13 mouse cellular contexts compared by ENCODE assay signal in the genomic region with DNA sequence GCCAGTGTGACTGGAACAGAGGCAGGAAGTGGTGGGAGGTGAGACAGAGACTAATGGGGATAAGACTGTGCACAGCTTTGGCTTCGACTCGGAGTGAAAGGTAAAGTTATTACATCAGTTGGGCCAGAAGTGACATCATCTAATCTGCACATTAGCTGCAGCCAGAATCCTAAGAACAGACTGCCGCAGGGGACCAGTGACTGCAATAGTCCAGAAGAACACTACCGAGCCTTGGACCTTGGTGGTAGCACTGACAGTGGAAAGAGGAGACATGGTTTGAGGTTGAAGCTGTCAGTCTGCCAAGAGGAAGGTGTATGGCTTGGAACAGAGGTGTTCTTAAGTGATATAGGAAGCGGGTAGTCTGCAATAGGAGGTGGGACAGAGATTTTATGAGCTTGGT.
DNase-seq lines count a peak whose midpoint lies in the region; ATAC-seq and TF ChIP-seq lines count a peak whose summit lies in the region.
"Had no signal": no experiment of that assay in that cellular context is flagged by ENCODE, and none has a peak within 500 bp of the region (broad histone marks: within the 10 kb centered on the region; RNA-seq: fewer than 3 reads in every experiment).

No protein-coding gene starts in this region.

- intact Hi-C loops in heart, postnatal 14 days (cut with DNase I), result no loop called here

- H3K27me3 ChIP-seq in limb, embryonic 13.5 days, result no peaks in the 10 kb centered on the region
- H3K27me3 ChIP-seq in limb, embryonic 10.5 days (ENCODE audit: low read depth, poor library complexity, severe bottlenecking), result peaks cover 82% of the 10 kb centered on the region
- H3K27me3 ChIP-seq in CH12.LX (replicated peaks), result no peaks in the 10 kb centered on the region
- no peaks in the 10 kb centered on the region for H3K27me3 ChIP-seq in heart, postnatal 0 days (ENCODE audit: control insufficient read depth, insufficient read depth, low read length)
- H3K27me3 ChIP-seq: liver, embryonic 12.5 days had no signal

- H3K9me3 ChIP-seq in limb, embryonic 13.5 days, result no peaks in the 10 kb centered on the region
- H3K9me3 ChIP-seq in limb, embryonic 10.5 days (replicated peaks), result no peaks in the 10 kb centered on the region
- no peaks in the 10 kb centered on the region for H3K9me3 ChIP-seq in CH12.LX (replicated peaks; ENCODE audit: low read length)
- H3K9me3 ChIP-seq in heart, postnatal 0 days (replicated peaks; ENCODE audit: control insufficient read depth, low read length), result no peaks in the 10 kb centered on the region
- H3K9me3 ChIP-seq: liver, embryonic 12.5 days had no signal

- dilution Hi-C loops in CH12.LX (cut with MboI; ENCODE audit: extremely low pct_ligation_motif_present, extremely low pct_unique_long_range_greater_than_20kb, low sequenced_read_pairs), result no loop called here

- TF ChIP-seq CTCF in CH12.LX (conservative IDR thresholded peaks at IDR 0.05 in 1 of 2, IDR thresholded peaks at IDR 0.05 in 1 of 2; ENCODE audit: low read depth in 2 of 2, low read length in 2 of 2), result no peak
- no peak for TF ChIP-seq CTCF in heart, postnatal 0 days (IDR thresholded peaks at IDR 0.05; ENCODE audit: low read depth)

- peak; percentile 91 for DNase-seq in heart, adult 11 months
- DNase-seq in heart, postnatal 14 days, result no peak
- no peak for DNase-seq in limb, embryonic 10.5 days (ENCODE audit: low spot score)
- DNase-seq in CH12.LX (ENCODE audit: extremely low read depth), result peak; percentile 17
- DNase-seq in heart, postnatal 0 days (ENCODE audit: low spot score), result no peak
- no peak for DNase-seq in spleen, postnatal 4 days (ENCODE audit: low spot score in 2 of 2)
- DNase-seq in layer of hippocampus, postnatal 10 days (ENCODE audit: low spot score in 2 of 2), result no peak
- DNase-seq: forebrain, postnatal 0 days; gastrocnemius, postnatal 14 days; retina, postnatal 1 day had no signal

- no peak for TF ChIP-seq RAD21 in CH12.LX (IDR thresholded peaks at IDR 0.05; ENCODE audit: low read depth, low read length)

- H3K27ac ChIP-seq in limb, embryonic 13.5 days, result 0 out of 2 replicates have a peak overlapping the region, but pooled peaks have one; percentile 39
- H3K27ac ChIP-seq in limb, embryonic 10.5 days, result no peak overlapping the region
- H3K27ac ChIP-seq in CH12.LX (ENCODE audit: insufficient read depth, low read depth), result peak overlapping the region; percentile 31; the same call in 1 of the 2 replicates
- peak overlapping the region; percentile 62; the same call in 1 of the 2 replicates for H3K27ac ChIP-seq in heart, postnatal 0 days (ENCODE audit: low read depth)
- H3K27ac ChIP-seq: left cerebral cortex, adult 2 months; liver, embryonic 12.5 days had no signal

- WGBS in limb, embryonic 13.5 days, result 59% methylated on average over 5 of the region's 5 CpGs
- WGBS in limb, embryonic 10.5 days, result 83% methylated on average over 5 of the region's 5 CpGs
- 65% methylated on average over 5 of the region's 5 CpGs for WGBS in heart, postnatal 0 days

- no peak overlapping the region for H3K4me3 ChIP-seq in limb, embryonic 13.5 days
- no peak overlapping the region for H3K4me3 ChIP-seq in limb, embryonic 10.5 days
- H3K4me3 ChIP-seq in CH12.LX (replicated peaks in 1 of 3; ENCODE audit: low read depth in 2 of 3, low read length in 2 of 3, poor library complexity in 1 of 3), result no peak overlapping the region
- H3K4me3 ChIP-seq in heart, postnatal 0 days (ENCODE audit: low read depth, low read length), result no peak overlapping the region
- H3K4me3 ChIP-seq: left cerebral cortex, adult 2 months; liver, embryonic 12.5 days had no signal

- no peaks in the 10 kb centered on the region for H3K36me3 ChIP-seq in limb, embryonic 13.5 days
- H3K36me3 ChIP-seq in limb, embryonic 10.5 days, result no peaks in the 10 kb centered on the region
- peaks cover 34 to 75% of the 10 kb centered on the region in 2 experiments for H3K36me3 ChIP-seq in CH12.LX (replicated peaks in 1 of 2; ENCODE audit: control insufficient read depth in 1 of 2, insufficient read depth in 1 of 2, low read length in 1 of 2)
- H3K36me3 ChIP-seq in heart, postnatal 0 days (replicated peaks; ENCODE audit: control insufficient read depth, insufficient read depth, low read length), result peaks cover 4% of the 10 kb centered on the region; the same call in 1 of the 2 replicates
- H3K36me3 ChIP-seq: liver, embryonic 12.5 days had no signal

- peak; percentile 73 for ATAC-seq in limb, embryonic 13.5 days (ENCODE audit: low FRiP score, low read depth)
- peak; percentile 27; the same call in 1 of the 2 replicates for ATAC-seq in heart, postnatal 0 days (ENCODE audit: insufficient read depth, low read depth)
- ATAC-seq: forebrain, postnatal 0 days; liver, embryonic 12.5 days had no signal

- in situ Hi-C loops in CH12.LX (cut with MboI; ENCODE audit: low pct_ligation_motif_present, low pct_unique_long_range_greater_than_20kb, low sequenced_read_pairs), result no loop called here

- TF ChIP-seq EP300 in CH12.LX (IDR thresholded peaks at IDR 0.05; ENCODE audit: low read length), result no peak
- no peak for TF ChIP-seq EP300 in heart, postnatal 0 days (IDR thresholded peaks at IDR 0.05; ENCODE audit: low read depth)

- H3K9ac ChIP-seq in limb, embryonic 13.5 days, result no peak overlapping the region
- no peak overlapping the region for H3K9ac ChIP-seq in CH12.LX (ENCODE audit: insufficient read depth, low read depth)
- no peak overlapping the region for H3K9ac ChIP-seq in heart, postnatal 0 days (replicated peaks; ENCODE audit: low read depth, low read length)
- H3K9ac ChIP-seq: forebrain, postnatal 0 days; liver, embryonic 12.5 days had no signal

- no peak for TF ChIP-seq POLR2A in CH12.LX (IDR thresholded peaks at IDR 0.05; ENCODE audit: low read depth, low read length)

- H3K4me1 ChIP-seq in limb, embryonic 13.5 days, result peaks cover 21% of the 10 kb centered on the region
- H3K4me1 ChIP-seq in limb, embryonic 10.5 days, result peaks cover 18% of the 10 kb centered on the region
- peaks cover 4 to 28% of the 10 kb centered on the region in 2 experiments; a peak in 2 of 4 replicates for H3K4me1 ChIP-seq in CH12.LX (ENCODE audit: control insufficient read depth in 1 of 2, insufficient read depth in 2 of 2)
- peaks cover 7% of the 10 kb centered on the region; the same call in 1 of the 2 replicates for H3K4me1 ChIP-seq in heart, postnatal 0 days (ENCODE audit: control insufficient read depth, insufficient read depth)

- H3K79me2 ChIP-seq in CH12.LX (replicated peaks; ENCODE audit: control insufficient read depth, extremely low read depth, insufficient read depth, poor library complexity, severe bottlenecking), result no peaks in the 10 kb centered on the region

- H3K4me2 ChIP-seq in limb, embryonic 13.5 days (replicated peaks), result no peak overlapping the region
- no peak overlapping the region for H3K4me2 ChIP-seq in CH12.LX (ENCODE audit: insufficient read depth, low read depth, poor library complexity, severe bottlenecking)
- peak overlapping the region; percentile 32 for H3K4me2 ChIP-seq in heart, postnatal 0 days (ENCODE audit: low read depth, low read length)
- H3K4me2 ChIP-seq: liver, embryonic 12.5 days had no signal

TF ChIP-seq in CH12.LX, 34 proteins besides CTCF, POLR2A, EP300 and RAD21:
- TF ChIP-seq MAX (IDR thresholded peaks at IDR 0.05; ENCODE audit: low read length) (no peak), HCFC1 (IDR thresholded peaks at IDR 0.05; ENCODE audit: low read depth, low read length) (no peak), IRF4 (IDR thresholded peaks at IDR 0.05; ENCODE audit: low read depth, low read length) (no peak), UBTF (IDR thresholded peaks at IDR 0.05; ENCODE audit: low read depth, low read length) (no peak), MXI1 (IDR thresholded peaks at IDR 0.05; ENCODE audit: low read depth, low read length) (no peak), SMC3 (IDR thresholded peaks at IDR 0.05; ENCODE audit: low read depth, low read length) (no peak), GABPA (IDR thresholded peaks at IDR 0.05; ENCODE audit: insufficient replicate concordance, low read depth, low read length) (no peak), USF2 (conservative IDR thresholded peaks at IDR 0.05; ENCODE audit: low read depth, low read length) (no peak), CHD1 (IDR thresholded peaks at IDR 0.05; ENCODE audit: low read depth, low read length) (no peak), NELFE (IDR thresholded peaks at IDR 0.05; ENCODE audit: low read depth, low read length) (no peak), CHD2 (IDR thresholded peaks at IDR 0.05; ENCODE audit: low read length) (no peak), KAT2A (IDR thresholded peaks at IDR 0.05; ENCODE audit: insufficient replicate concordance, low read length) (no peak), MYC (IDR thresholded peaks at IDR 0.05; ENCODE audit: low read depth, low read length) (no peak), ZNF384 (IDR thresholded peaks at IDR 0.05; ENCODE audit: low read depth, low read length) (no peak)

Comparison
In these comparisons a context has a peak if more than half of its experiments do, and no peak if none do; other contexts are left out.
1. DNase-seq: peak in heart, adult 11 months (single experiment) and CH12.LX (single experiment); none in heart, postnatal 14 days (0 of 2), limb, embryonic 10.5 days (single experiment), heart, postnatal 0 days (single experiment), spleen, postnatal 4 days (0 of 2) and layer of hippocampus, postnatal 10 days (0 of 2).